Mouse (Mus musculus) limb, embryonic 10.5 days (tissue): ENCODE measurements around the gene Slc12a5. TPM values are rescaled to one million over a fixed set of nuclear protein-coding genes. Genes with fewer than 3 reads are reported as not detected.
A peak's percentile ranks its signal among the peaks of the same experiment; 100 is the strongest.

Experiments used
- DNase-seq: peaks from one replicate; pipeline ENCODE4 v3.0.0-alpha.2; 2017; ENCODE audit warnings: low spot score
- H3K27ac ChIP-seq: fragments of 300-500 bp; sonication (generic); 2 replicates; pipeline ENCODE4 v1.5.1; 2016; ENCODE audit warnings: mild to moderate bottlenecking
- H3K27me3 ChIP-seq: fragments of 300-500 bp; sonication (generic); 2 replicates; pipeline ENCODE4 v1.6.1; 2016; ENCODE audit warnings: low read depth, mild to moderate bottlenecking; ENCODE audit not compliant: poor library complexity, severe bottlenecking
- H3K36me3 ChIP-seq: fragments of 300-500 bp; sonication (generic); 2 replicates; pipeline ENCODE4 v1.6.1; 2016; ENCODE audit warnings: mild to moderate bottlenecking, moderate library complexity
- H3K4me1 ChIP-seq: fragments of 300-500 bp; sonication (generic); 2 replicates; pipeline ENCODE4 v1.6.1; 2016
- H3K4me3 ChIP-seq: fragments of 300-500 bp; sonication (generic); 2 replicates; pipeline ENCODE4 v1.5.1; 2016; ENCODE audit warnings: mild to moderate bottlenecking, moderate library complexity
- H3K9me3 ChIP-seq: fragments of 300-500 bp; sonication (generic); replicated peaks from 2 replicates; pipeline ENCODE4 v1.6.1; 2016; ENCODE audit warnings: mild to moderate bottlenecking
- WGBS: fragments of 180-500 bp; shearing (Covaris S2); methylation state at CpG from one replicate; pipeline ENCODE4 v1.1.7; 2016; 5-methylcytosine and 5-hydroxymethylcytosine counted together
- polyA plus RNA-seq: library from polyadenylated mRNA; unstranded; fragments of >200 nt; fragmentation: Nextera tagmentation; extraction: Ambion mirVana; gene quantifications from 2 replicates; pipeline ENCODE4 v1.2.1, GENCODE M21; 2016

Gene Slc12a5
- polyA plus RNA-seq, 1 experiment from 2014 or later: 0.83 TPM

DNA sequence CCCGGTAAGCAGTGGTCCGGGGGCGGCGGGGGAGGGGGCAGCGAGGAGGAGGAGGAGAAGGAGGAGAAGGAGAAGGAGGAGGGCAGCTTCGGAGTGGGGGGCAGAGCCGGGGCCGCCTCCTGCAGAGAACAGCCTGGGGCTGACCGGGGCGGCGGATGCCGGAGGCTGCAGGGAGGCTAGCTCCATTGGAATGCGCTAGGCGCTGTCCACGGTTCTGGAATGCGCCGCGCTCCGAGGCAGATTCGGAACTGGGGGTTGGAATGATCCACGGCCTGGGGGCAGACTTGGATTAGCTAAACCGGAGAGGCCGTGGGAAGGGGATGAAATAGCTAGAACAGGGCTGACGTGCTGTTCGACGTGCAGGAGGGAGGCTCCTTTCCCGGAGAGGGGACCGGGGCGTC lies 7.8 kb downstream of the Slc12a5 start:
- peaks cover 44% of the 10 kb centered on the region for H3K4me1 ChIP-seq
- H3K36me3 ChIP-seq: no peaks in the 10 kb centered on the region
- WGBS: under 1% methylated on average over 27 of the region's 29 CpGs
- no peak overlapping the region for H3K27ac ChIP-seq
- peak overlapping the region; percentile 45 for H3K4me3 ChIP-seq
- H3K27me3 ChIP-seq: peaks cover 98% of the 10 kb centered on the region
- no peaks in the 10 kb centered on the region for H3K9me3 ChIP-seq
- DNase-seq: peak; percentile 91

DNA sequence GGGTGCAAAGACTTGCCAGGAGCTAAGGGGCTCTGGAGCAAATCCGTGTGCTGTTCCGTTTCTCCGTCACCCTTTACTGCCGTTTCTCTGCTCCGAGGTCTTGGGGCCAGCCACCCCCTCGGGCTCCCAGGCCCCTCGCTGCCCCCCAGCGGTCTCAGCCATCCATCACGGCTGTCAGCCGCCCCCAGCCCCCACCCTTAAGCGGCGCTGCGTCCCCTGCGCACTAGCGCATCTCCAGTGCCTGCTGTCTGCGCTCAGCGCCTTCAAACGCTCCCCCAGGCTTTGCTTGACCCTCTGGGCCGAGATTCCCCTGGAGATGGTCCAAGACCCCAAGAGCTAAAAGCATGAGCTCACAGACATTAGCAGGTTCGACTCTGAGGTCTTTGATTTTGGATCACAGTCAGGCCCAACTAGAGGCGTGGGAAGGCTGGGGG lies 8.8 kb downstream of the Slc12a5 start:
- H3K4me3 ChIP-seq: no peak overlapping the region
- DNase-seq: no peak
- no peaks in the 10 kb centered on the region for H3K9me3 ChIP-seq
- H3K36me3 ChIP-seq: no peaks in the 10 kb centered on the region
- 2% methylated on average over 21 of the region's 21 CpGs for WGBS
- H3K27me3 ChIP-seq: peaks cover 97% of the 10 kb centered on the region
- H3K27ac ChIP-seq: no peak overlapping the region
- peaks cover 44% of the 10 kb centered on the region for H3K4me1 ChIP-seq

DNA sequence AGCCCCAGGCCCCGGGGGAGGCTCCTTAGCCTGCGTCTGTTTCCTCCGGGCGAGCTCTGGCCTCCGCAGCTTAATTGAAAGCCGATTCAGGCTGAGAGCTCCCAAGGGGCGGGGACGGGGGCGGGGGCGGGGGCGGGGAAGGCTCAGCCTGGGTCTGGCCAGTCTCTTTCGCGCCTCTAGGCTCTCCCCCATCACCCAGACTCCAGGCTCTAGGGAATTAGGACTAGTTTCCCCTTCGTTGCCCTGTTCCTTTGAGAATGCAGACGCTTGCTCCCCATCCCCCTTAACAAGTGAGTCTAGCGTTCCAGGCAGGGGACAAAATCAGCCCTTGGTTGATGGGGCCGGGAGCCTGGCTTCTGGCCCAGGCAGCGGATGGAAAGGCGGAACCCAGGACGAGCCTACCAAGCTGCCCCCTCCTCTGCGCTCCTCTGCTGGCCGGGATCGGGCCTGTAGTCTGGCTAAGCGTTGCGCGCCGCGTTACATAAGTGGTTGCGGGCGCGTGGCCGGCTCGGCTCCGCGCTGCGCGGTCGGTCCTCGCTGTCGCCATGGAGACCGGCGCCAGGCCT lies 10.1 kb downstream of the Slc12a5 start:
- WGBS: under 1% methylated on average over 42 of the region's 42 CpGs
- DNase-seq: peak; percentile 72
- H3K27me3 ChIP-seq: peaks cover 89% of the 10 kb centered on the region
- H3K4me1 ChIP-seq: peaks cover 44% of the 10 kb centered on the region
- H3K9me3 ChIP-seq: no peaks in the 10 kb centered on the region
- H3K4me3 ChIP-seq: peak overlapping the region; percentile 40
- no peaks in the 10 kb centered on the region for H3K36me3 ChIP-seq
- H3K27ac ChIP-seq: no peak overlapping the region

DNA sequence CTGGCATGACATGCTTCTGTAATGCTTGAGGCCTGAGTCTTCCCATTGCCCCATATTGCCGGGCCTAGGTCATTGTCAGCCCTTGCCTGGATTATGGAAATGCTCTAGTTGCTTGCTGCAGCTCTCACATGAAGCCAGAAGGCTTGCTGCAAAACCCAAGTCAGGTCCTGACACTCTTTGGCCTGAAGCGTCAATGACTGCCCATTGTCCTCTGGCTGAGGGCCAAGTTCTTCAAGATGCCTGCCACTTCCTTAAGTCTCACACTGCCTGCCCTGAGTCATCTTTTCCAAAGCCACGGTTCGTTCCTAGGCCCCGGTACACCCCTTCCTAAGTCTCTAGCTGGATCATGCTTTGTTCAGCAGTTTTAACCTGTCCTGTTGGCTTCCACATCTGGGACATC lies 12.0 kb downstream of the Slc12a5 start:
- Histone ChIP-seq H3K9me3 (no peaks in the 10 kb centered on the region), H3K27ac (no peak overlapping the region), H3K4me3 (no peak overlapping the region), H3K4me1 (peaks cover 43% of the 10 kb centered on the region), H3K27me3 (peaks cover 70% of the 10 kb centered on the region), H3K36me3 (no peaks in the 10 kb centered on the region)
- no peak for DNase-seq
- 78% methylated on average over 5 of the region's 5 CpGs for WGBS

DNA sequence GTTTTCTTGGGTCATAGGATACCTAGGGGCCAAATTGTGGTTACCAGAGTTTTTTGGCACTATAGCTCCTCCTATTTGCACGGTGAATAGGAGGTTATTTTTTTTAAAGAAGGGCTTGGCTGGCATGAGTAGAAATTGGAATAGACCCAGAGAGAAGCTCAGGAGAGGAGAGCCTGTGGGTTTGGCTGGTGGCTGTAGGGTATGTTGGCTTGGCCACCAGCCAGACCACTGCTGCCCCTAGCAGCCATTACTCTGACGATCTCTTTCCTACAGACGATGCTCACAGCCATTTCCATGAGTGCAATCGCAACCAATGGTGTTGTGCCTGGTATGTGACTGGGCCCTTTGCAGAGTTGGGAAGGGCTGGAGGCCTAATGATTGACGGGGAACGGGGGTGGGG lies 15.0 kb downstream of the Slc12a5 start:
- Histone ChIP-seq H3K4me1 (peaks cover 14% of the 10 kb centered on the region), H3K36me3 (no peaks in the 10 kb centered on the region), H3K9me3 (no peaks in the 10 kb centered on the region), H3K4me3 (no peak overlapping the region), H3K27me3 (peaks cover 40% of the 10 kb centered on the region), H3K27ac (no peak overlapping the region)
- WGBS: 81% methylated on average over 6 of the region's 6 CpGs
- DNase-seq: no peak

DNA sequence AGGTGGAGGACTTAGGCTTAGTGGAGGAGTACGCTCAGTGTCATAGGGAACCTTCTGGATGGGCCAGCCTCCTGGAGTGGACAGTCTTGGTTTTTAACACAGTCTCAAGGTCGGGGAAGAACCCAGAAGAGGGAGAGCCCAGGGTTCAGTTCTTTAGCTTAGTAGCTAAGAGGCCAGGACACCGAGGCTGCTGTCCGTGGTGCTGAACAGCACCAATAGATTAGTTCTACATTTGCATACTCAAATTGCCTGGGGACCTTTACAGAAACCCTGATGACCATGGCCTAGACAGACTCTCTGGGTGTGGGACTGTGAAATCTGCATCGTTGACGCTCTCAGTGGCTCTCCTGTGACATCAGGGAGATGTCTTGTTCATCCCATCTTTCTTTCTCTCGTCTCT lies 19.1 kb downstream of the Slc12a5 start:
- peak; percentile 82 for DNase-seq
- WGBS: 23% methylated on average over 7 of the region's 7 CpGs
- no peaks in the 10 kb centered on the region for H3K4me1 ChIP-seq

DNA sequence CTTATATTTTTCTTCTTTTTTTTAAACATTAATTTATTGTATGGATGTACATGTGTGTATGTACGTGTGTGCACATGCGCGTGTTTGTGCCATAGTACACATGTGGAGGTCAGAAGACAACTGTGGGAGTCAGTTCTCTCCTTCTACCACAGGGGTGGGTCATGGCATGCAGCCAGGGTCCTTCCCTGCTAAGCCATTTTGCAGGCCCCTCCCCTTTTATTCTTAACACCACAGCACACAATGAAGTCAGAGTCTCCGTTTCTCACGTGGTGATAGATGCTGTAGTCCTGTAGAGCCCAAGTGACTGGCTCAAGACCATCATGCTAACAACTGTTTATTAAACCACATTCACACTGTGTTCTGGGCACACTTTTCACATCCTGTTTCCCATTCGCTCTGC lies 25.4 kb downstream of the Slc12a5 start:
- Histone ChIP-seq H3K9me3 (no peaks in the 10 kb centered on the region), H3K36me3 (no peaks in the 10 kb centered on the region), H3K4me1 (peaks cover 4% of the 10 kb centered on the region; the same call in 1 of the 2 replicates), H3K27ac (no peak overlapping the region), H3K27me3 (no peaks in the 10 kb centered on the region), H3K4me3 (no peak overlapping the region)
- WGBS: 84% methylated on average over 6 of the region's 6 CpGs
- DNase-seq: no peak

More for the DNA sequence above, 19.1 kb downstream of the Slc12a5 start:
- Histone ChIP-seq H3K27me3 (peaks cover 2% of the 10 kb centered on the region; the same call in 1 of the 2 replicates), H3K9me3 (no peaks in the 10 kb centered on the region), H3K27ac (no peak overlapping the region), H3K4me3 (no peak overlapping the region), H3K36me3 (no peaks in the 10 kb centered on the region)

DNA sequence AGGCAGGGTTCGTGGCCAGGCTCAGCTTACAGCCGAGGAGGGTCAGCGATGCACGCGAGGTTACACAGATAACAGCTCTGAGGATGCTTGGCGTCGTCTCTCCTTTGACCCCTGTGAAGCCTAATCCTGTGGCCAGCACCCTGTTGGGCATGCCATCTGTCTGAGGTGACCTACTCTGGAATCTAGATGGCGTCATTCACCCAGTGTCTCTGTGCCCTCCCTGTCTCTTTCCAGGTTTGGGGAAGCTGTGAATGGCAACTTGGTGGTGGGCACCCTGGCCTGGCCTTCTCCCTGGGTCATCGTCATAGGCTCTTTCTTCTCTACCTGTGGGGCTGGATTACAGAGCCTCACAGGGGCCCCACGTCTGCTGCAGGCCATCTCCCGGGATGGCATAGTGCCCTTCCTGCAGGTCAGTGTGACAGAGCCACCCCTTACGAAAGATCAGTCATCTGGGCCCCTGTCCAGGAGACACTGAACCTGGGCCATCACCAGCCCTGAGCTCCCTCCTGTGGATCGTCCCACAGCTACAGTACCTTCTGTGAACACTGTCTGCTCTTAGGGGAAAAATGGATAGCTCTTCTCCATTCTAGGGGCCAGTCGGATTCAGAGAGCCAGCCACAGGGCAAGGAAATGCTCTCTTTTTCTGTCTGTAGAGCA lies 25.9 kb downstream of the Slc12a5 start:
- H3K9me3 ChIP-seq: no peaks in the 10 kb centered on the region

DNA sequence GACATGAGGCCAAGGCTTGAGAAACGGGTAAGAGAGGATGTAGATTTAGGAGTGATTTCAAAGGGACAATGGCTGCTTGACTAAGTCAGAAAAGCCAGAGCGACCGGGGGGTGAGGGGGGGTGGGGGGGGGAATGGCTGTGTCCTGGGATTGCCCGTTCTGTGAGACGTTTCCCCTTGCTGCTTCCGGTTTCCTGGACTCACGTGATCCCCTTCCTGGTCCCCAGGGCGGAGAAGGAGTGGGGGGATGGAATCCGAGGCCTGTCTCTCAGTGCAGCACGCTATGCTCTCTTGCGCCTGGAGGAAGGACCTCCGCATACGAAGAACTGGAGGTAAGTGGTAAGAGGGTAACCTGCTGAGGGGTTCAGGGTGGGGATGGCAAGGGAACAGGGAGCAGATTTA lies 28.2 kb downstream of the Slc12a5 start:
- H3K9me3 ChIP-seq: no peaks in the 10 kb centered on the region
- peaks cover 4% of the 10 kb centered on the region; the same call in 1 of the 2 replicates for H3K4me1 ChIP-seq
- whole genome bisulfite sequencing: 75% methylated on average over 13 of the region's 13 CpGs
- H3K27me3 ChIP-seq: peaks cover 14% of the 10 kb centered on the region; the same call in 1 of the 2 replicates
- H3K27ac ChIP-seq: no peak overlapping the region
- no peaks in the 10 kb centered on the region for H3K36me3 ChIP-seq
- no peak for DNase-seq
- no peak overlapping the region for H3K4me3 ChIP-seq

More for the DNA sequence above, 25.9 kb downstream of the Slc12a5 start:
- WGBS: 77% methylated on average over 14 of the region's 14 CpGs
- no peaks in the 10 kb centered on the region for H3K36me3 ChIP-seq
- H3K4me1 ChIP-seq: peaks cover 4% of the 10 kb centered on the region; the same call in 1 of the 2 replicates
- no peak overlapping the region for H3K4me3 ChIP-seq
- H3K27me3 ChIP-seq: no peaks in the 10 kb centered on the region
- H3K27ac ChIP-seq: no peak overlapping the region
- DNase-seq: no peak

DNA sequence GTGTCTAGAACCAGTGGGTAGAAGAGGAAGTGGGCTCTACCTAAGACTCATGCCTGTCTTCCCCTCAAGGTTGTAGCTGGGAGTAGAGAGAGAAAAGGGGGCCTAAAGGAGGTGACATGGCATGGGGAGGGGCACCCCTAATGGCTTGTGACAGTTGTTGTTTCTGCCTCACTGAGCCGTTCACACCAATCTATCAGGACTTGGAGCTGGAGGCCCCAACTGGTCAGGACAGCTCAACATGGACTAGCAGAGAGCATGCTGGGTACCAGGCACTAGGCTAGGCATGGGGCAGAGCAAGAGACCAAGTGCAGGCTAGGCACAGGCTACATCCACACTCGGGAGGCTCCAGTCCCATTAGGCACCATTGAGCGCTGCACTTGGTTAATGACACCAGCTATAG lies 30.5 kb downstream of the Slc12a5 start:
- no peaks in the 10 kb centered on the region for H3K36me3 ChIP-seq
- no peak overlapping the region for H3K27ac ChIP-seq
- no peaks in the 10 kb centered on the region for H3K9me3 ChIP-seq
- DNase-seq: no peak
- no peak overlapping the region for H3K4me3 ChIP-seq
- peaks cover 7% of the 10 kb centered on the region; the same call in 1 of the 2 replicates for H3K4me1 ChIP-seq
- H3K27me3 ChIP-seq: peaks cover 37% of the 10 kb centered on the region
- WGBS: 81% methylated on average over 3 of the region's 3 CpGs

DNA sequence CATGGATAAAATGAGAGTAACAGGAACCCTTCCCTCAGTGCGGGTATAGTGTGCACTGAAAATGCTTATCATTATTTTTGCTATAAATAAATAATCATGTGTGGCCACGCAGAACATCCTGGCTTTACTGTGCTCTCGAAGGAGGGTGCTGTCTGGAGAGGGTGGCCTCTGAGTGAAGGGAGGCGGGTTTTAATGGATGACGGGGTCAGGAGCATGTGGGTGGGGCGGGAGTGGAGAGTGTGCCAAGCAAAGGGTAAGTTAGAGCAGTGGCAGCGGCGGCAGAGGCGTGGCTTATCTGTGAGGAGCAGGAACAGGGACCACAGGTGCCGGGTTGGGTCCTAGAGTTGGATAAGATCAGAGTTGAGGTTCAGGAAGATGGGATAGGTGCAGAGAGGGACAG lies 31.2 kb downstream of the Slc12a5 start:
- WGBS: 45% methylated on average over 10 of the region's 10 CpGs
- Histone ChIP-seq H3K36me3 (0 out of 2 replicates have a peak, but pooled peaks cover 1% of the 10 kb centered on the region), H3K27me3 (peaks cover 44% of the 10 kb centered on the region), H3K27ac (no peak overlapping the region), H3K4me1 (peaks cover 10% of the 10 kb centered on the region; the same call in 1 of the 2 replicates), H3K4me3 (no peak overlapping the region), H3K9me3 (no peaks in the 10 kb centered on the region)
- no peak for DNase-seq

DNA sequence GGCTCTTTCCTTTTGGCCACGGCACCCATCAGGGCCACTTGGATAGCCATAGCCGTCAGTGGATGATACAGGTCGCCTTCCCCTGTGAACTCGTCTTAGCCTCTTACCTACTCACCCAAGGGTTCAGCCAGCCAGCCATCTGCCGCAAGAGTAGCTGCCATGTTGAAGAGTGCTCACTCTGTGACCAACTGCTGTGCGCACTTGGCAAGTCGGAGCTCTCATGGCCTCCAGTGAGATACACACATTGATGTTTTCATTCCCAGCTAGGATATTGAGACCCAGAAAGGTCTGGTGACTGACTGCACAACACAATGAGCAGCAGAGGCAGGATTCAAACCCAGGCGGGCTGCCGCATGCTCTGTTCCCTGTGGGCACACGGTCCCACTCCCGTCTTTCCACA lies 33.6 kb downstream of the Slc12a5 start:
- DNase-seq: no peak
- no peaks in the 10 kb centered on the region for H3K9me3 ChIP-seq
- no peak overlapping the region for H3K27ac ChIP-seq
- H3K27me3 ChIP-seq: peaks cover 68% of the 10 kb centered on the region
- no peak overlapping the region for H3K4me3 ChIP-seq
- H3K4me1 ChIP-seq: peaks cover 26% of the 10 kb centered on the region
- H3K36me3 ChIP-seq: peaks cover 12% of the 10 kb centered on the region
- 90% methylated on average over 11 of the region's 11 CpGs for WGBS

DNA sequence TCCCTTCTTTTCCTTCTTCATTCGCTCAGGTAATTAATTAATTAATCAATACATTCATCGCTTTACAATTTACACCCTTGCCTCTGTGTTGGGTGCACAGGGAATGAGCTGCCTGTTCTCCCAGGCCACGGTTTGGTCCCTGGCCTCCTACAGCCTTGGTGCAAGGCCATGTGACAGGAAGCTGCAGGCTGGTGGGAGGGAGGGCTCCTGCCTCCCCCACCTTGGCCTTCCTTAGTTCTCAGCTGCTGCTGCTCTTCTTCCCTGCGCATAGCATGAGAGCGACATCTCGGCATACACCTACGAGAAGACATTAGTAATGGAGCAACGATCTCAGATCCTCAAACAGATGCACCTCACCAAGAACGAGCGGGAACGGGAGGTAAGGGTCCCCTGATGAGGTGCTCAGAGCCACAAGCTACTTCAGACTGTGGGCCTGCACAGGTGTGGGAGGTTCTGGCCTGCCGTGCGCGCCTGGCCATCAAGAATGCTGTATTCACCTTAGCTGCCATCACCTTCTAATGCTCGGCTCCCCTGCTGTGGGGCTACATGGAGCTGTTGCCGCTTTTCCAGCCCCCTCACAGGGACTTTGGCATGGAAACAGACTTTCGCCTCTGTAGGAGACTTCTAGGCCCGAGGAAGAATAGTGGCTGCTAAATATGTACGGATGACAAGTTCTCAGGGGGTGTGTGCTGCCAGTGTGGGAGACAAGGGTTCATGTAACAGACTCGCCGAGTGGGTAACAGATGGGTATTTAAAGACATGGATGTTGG lies 34.2 kb downstream of the Slc12a5 start:
- H3K27ac ChIP-seq: no peak overlapping the region
- H3K36me3 ChIP-seq: peaks cover 19% of the 10 kb centered on the region
- no peak overlapping the region for H3K4me3 ChIP-seq
- no peak for DNase-seq
- whole genome bisulfite sequencing: 60% methylated on average over 21 of the region's 21 CpGs
- peaks cover 75% of the 10 kb centered on the region for H3K27me3 ChIP-seq
- no peaks in the 10 kb centered on the region for H3K9me3 ChIP-seq
- peaks cover 26% of the 10 kb centered on the region for H3K4me1 ChIP-seq
